Mouse (Mus musculus): ENCODE data around the gene Rhob.

- TF ChIP-seq POLR2A (IDR thresholded peaks at IDR 0.05; ENCODE audit: insufficient read depth, low read depth, low read length) (no peak), CTCF (IDR thresholded peaks at IDR 0.05) (no peak)
These were observed 31.5 kb downstream of the Rhob start for GRCm38 (mm10) chr12:8468221-8468865.

Data from heart, adult 2 months (tissue).